Mouse (Mus musculus): ENCODE data around the gene Numb. TPM values are rescaled to one million over a fixed set of nuclear protein-coding genes. Genes with fewer than 3 reads are reported as not detected.
A peak's percentile ranks its signal among the peaks of the same experiment; 100 is the strongest.

Gene Numb
- polyA plus RNA-seq, 1 experiment from 2014 or later = 16.3 TPM

GRCm38 (mm10) chr12:83782669-83783068 is 139.1 kb downstream of the Numb start:
- 89% methylated on average over 10 of the region's 10 CpGs for WGBS
- ATAC-seq = no peak
- no peak overlapping the region for H3K9ac ChIP-seq (replicated peaks; ENCODE audit: low read depth, low read length)

DNA sequence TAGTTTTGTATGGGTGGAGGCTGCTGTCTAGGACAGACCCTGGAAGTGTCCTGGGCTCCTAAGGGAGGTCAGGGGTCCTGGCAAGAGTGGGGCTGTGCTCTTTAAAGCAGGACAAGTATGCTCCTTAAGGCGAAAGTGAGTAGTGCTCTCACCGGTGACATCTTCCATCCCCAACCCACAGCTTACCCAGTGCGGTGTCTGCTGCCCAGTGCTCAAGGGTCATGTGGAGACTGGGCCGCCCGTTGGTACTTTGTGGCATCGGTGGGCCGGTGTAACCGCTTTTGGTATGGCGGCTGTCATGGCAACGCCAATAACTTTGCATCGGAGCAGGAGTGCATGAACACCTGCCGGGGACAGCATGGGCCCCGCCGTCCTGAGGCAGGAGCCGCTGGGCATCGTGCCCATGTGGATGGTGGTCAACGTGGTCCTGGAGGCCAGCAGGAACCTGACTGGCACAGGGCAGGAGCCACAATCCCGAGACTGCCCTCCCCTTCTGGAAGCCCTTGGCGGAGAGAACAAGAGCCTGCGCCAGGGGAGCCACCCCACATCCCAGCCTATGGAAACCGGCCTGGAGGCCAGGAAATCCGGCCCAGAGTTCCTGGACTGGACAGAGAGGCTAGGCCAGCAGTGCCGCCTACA is 140.0 kb downstream of the Numb start:
- H3K4me1 ChIP-seq (replicated peaks; ENCODE audit: control insufficient read depth, insufficient read depth, low read length) = no peaks in the 10 kb centered on the region
- no peak overlapping the region for H3K4me2 ChIP-seq (ENCODE audit: low read length)
- no peaks in the 10 kb centered on the region for H3K9me3 ChIP-seq (ENCODE audit: control insufficient read depth, low read length)
- no peak for ATAC-seq
- 75% methylated on average over 23 of the region's 23 CpGs for WGBS
- no peak overlapping the region for H3K4me3 ChIP-seq (replicated peaks; ENCODE audit: low read length)
- no peak overlapping the region for H3K9ac ChIP-seq (replicated peaks; ENCODE audit: low read depth, low read length)
- H3K27ac ChIP-seq (ENCODE audit: low read length) = no peak overlapping the region
- no peaks in the 10 kb centered on the region for H3K27me3 ChIP-seq (replicated peaks; ENCODE audit: control insufficient read depth, insufficient read depth, low read length)
- H3K36me3 ChIP-seq (ENCODE audit: control insufficient read depth, insufficient read depth) = no peaks in the 10 kb centered on the region

More at GRCm38 (mm10) chr12:83782669-83783068, 139.1 kb downstream of the Numb start:
- no peaks in the 10 kb centered on the region for H3K27me3 ChIP-seq (replicated peaks; ENCODE audit: control insufficient read depth, insufficient read depth, low read length)
- H3K4me2 ChIP-seq (ENCODE audit: low read length) = no peak overlapping the region
- no peaks in the 10 kb centered on the region for H3K9me3 ChIP-seq (ENCODE audit: control insufficient read depth, low read length)
- H3K4me1 ChIP-seq (replicated peaks; ENCODE audit: control insufficient read depth, insufficient read depth, low read length) = no peaks in the 10 kb centered on the region
- no peak overlapping the region for H3K27ac ChIP-seq (ENCODE audit: low read length)
- no peak overlapping the region for H3K4me3 ChIP-seq (replicated peaks; ENCODE audit: low read length)
- H3K36me3 ChIP-seq (ENCODE audit: control insufficient read depth, insufficient read depth) = no peaks in the 10 kb centered on the region

GRCm38 (mm10) chr12:83781204-83781603 is 140.5 kb downstream of the Numb start:
- Histone ChIP-seq H3K4me2 (ENCODE audit: low read length) (no peak overlapping the region), H3K4me1 (replicated peaks; ENCODE audit: control insufficient read depth, insufficient read depth, low read length) (no peaks in the 10 kb centered on the region), H3K36me3 (ENCODE audit: control insufficient read depth, insufficient read depth) (no peaks in the 10 kb centered on the region), H3K27ac (ENCODE audit: low read length) (no peak overlapping the region), H3K9me3 (ENCODE audit: control insufficient read depth, low read length) (no peaks in the 10 kb centered on the region), H3K4me3 (replicated peaks; ENCODE audit: low read length) (no peak overlapping the region), H3K27me3 (replicated peaks; ENCODE audit: control insufficient read depth, insufficient read depth, low read length) (no peaks in the 10 kb centered on the region), H3K9ac (replicated peaks; ENCODE audit: low read depth, low read length) (no peak overlapping the region)
- WGBS = 75% methylated on average over 7 of the region's 7 CpGs
- no peak for ATAC-seq

DNA sequence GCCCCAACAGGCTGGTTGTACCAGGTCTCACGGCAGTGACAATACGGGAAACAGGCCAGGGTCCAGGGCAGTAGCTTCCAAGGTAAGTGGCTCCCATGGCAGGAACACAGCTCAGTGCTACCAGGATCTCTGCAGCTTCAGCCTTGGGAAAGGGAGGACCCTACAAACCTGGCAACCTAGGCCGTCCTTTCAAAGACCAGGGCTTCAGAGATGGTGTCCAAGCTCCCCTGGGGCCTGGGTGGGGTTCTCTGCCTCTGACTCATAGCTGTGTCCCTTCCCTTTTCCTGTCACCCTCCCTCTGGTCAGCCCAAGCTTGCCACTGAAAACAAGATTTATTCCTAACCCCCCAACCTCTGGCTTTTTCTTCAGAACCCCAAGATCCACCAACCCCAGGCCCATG is 141.6 kb downstream of the Numb start:
- Histone ChIP-seq H3K4me2 (ENCODE audit: low read length) (no peak overlapping the region), H3K36me3 (ENCODE audit: control insufficient read depth, insufficient read depth) (no peaks in the 10 kb centered on the region), H3K4me1 (replicated peaks; ENCODE audit: control insufficient read depth, insufficient read depth, low read length) (no peaks in the 10 kb centered on the region), H3K27ac (ENCODE audit: low read length) (no peak overlapping the region), H3K9ac (replicated peaks; ENCODE audit: low read depth, low read length) (no peak overlapping the region), H3K27me3 (replicated peaks; ENCODE audit: control insufficient read depth, insufficient read depth, low read length) (no peaks in the 10 kb centered on the region), H3K9me3 (ENCODE audit: control insufficient read depth, low read length) (no peaks in the 10 kb centered on the region), H3K4me3 (replicated peaks; ENCODE audit: low read length) (no peak overlapping the region)
- WGBS = 95% methylated on average over 3 of the region's 3 CpGs
- ATAC-seq = no peak

- H3K4me1 ChIP-seq (replicated peaks; ENCODE audit: control insufficient read depth, insufficient read depth, low read length) = no peaks in the 10 kb centered on the region
- 85% methylated on average over 7 of the region's 7 CpGs for WGBS
- ATAC-seq = no peak
Observed at GRCm38 (mm10) chr12:83776766-83777165, 145.0 kb downstream of the Numb start.

GRCm38 (mm10) chr12:83775621-83776020 is 146.1 kb downstream of the Numb start:
- WGBS = 58% methylated on average over 12 of the region's 12 CpGs

More at GRCm38 (mm10) chr12:83776766-83777165, 145.0 kb downstream of the Numb start:
- Histone ChIP-seq H3K27ac (ENCODE audit: low read length) (no peak overlapping the region), H3K36me3 (ENCODE audit: control insufficient read depth, insufficient read depth) (no peaks in the 10 kb centered on the region), H3K27me3 (replicated peaks; ENCODE audit: control insufficient read depth, insufficient read depth, low read length) (no peaks in the 10 kb centered on the region), H3K4me2 (ENCODE audit: low read length) (no peak overlapping the region), H3K9ac (replicated peaks; ENCODE audit: low read depth, low read length) (no peak overlapping the region), H3K4me3 (replicated peaks; ENCODE audit: low read length) (no peak overlapping the region), H3K9me3 (ENCODE audit: control insufficient read depth, low read length) (no peaks in the 10 kb centered on the region)

GRCm38 (mm10) chr12:83770418-83771256 is 151.1 kb downstream of the Numb start:
- Histone ChIP-seq H3K27me3 (replicated peaks; ENCODE audit: control insufficient read depth, insufficient read depth, low read length) (no peaks in the 10 kb centered on the region), H3K4me1 (replicated peaks; ENCODE audit: control insufficient read depth, insufficient read depth, low read length) (peaks cover 6% of the 10 kb centered on the region; the same call in 1 of the 2 replicates), H3K9ac (replicated peaks; ENCODE audit: low read depth, low read length) (no peak overlapping the region), H3K9me3 (ENCODE audit: control insufficient read depth, low read length) (no peaks in the 10 kb centered on the region), H3K27ac (ENCODE audit: low read length) (no peak overlapping the region), H3K4me3 (replicated peaks; ENCODE audit: low read length) (no peak overlapping the region), H3K36me3 (ENCODE audit: control insufficient read depth, insufficient read depth) (no peaks in the 10 kb centered on the region), H3K4me2 (ENCODE audit: low read length) (peak overlapping the region; percentile 3)
- peak; percentile 74 for ATAC-seq
- 5% methylated on average over 25 of the region's 25 CpGs for WGBS

More at GRCm38 (mm10) chr12:83775621-83776020, 146.1 kb downstream of the Numb start:
- Histone ChIP-seq H3K27ac (ENCODE audit: low read length) (no peak overlapping the region), H3K9me3 (ENCODE audit: control insufficient read depth, low read length) (no peaks in the 10 kb centered on the region), H3K4me3 (replicated peaks; ENCODE audit: low read length) (no peak overlapping the region), H3K4me1 (replicated peaks; ENCODE audit: control insufficient read depth, insufficient read depth, low read length) (peaks cover under 1% of the 10 kb centered on the region; the same call in 1 of the 2 replicates), H3K36me3 (ENCODE audit: control insufficient read depth, insufficient read depth) (no peaks in the 10 kb centered on the region), H3K4me2 (ENCODE audit: low read length) (no peak overlapping the region), H3K9ac (replicated peaks; ENCODE audit: low read depth, low read length) (no peak overlapping the region), H3K27me3 (replicated peaks; ENCODE audit: control insufficient read depth, insufficient read depth, low read length) (no peaks in the 10 kb centered on the region)
- ATAC-seq = no peak

GRCm38 (mm10) chr12:83768235-83768899 is 153.4 kb downstream of the Numb start:
- Histone ChIP-seq H3K4me2 (ENCODE audit: low read length) (no peak overlapping the region), H3K4me3 (replicated peaks; ENCODE audit: low read length) (no peak overlapping the region), H3K27ac (ENCODE audit: low read length) (no peak overlapping the region), H3K27me3 (replicated peaks; ENCODE audit: control insufficient read depth, insufficient read depth, low read length) (no peaks in the 10 kb centered on the region), H3K4me1 (replicated peaks; ENCODE audit: control insufficient read depth, insufficient read depth, low read length) (peaks cover 16% of the 10 kb centered on the region), H3K36me3 (ENCODE audit: control insufficient read depth, insufficient read depth) (no peaks in the 10 kb centered on the region), H3K9ac (replicated peaks; ENCODE audit: low read depth, low read length) (no peak overlapping the region), H3K9me3 (ENCODE audit: control insufficient read depth, low read length) (no peaks in the 10 kb centered on the region)
- WGBS = 87% methylated on average over 14 of the region's 14 CpGs
- ATAC-seq = no peak

DNA sequence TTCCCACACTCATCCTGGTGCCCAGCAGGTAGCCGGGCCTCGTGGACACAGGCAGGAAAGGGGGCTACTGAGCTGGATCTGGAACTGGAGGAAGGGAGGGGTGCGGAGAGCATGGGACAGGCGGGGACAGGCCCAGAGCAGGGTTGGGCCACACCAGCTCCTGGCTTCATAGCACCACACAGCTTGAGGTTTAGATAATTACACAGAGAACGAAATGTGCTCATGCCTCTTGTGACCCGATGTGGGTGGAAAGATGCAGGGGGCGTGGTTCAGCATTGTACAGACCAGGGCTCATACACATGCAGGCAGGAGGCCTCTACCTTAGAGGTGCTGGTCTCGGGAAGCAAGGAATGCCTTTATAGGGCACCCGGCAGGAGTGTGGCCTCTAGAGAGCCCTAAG is 153.9 kb downstream of the Numb start:
- H3K9me3 ChIP-seq (ENCODE audit: control insufficient read depth, low read length) = no peaks in the 10 kb centered on the region
- ATAC-seq = no peak
- H3K9ac ChIP-seq (replicated peaks; ENCODE audit: low read depth, low read length) = no peak overlapping the region
- no peak overlapping the region for H3K27ac ChIP-seq (ENCODE audit: low read length)
- H3K4me3 ChIP-seq (replicated peaks; ENCODE audit: low read length) = no peak overlapping the region
- H3K4me2 ChIP-seq (ENCODE audit: low read length) = no peak overlapping the region
- H3K27me3 ChIP-seq (replicated peaks; ENCODE audit: control insufficient read depth, insufficient read depth, low read length) = no peaks in the 10 kb centered on the region
- peaks cover 22% of the 10 kb centered on the region for H3K4me1 ChIP-seq (replicated peaks; ENCODE audit: control insufficient read depth, insufficient read depth, low read length)
- no peaks in the 10 kb centered on the region for H3K36me3 ChIP-seq (ENCODE audit: control insufficient read depth, insufficient read depth)
- WGBS = 64% methylated on average over 9 of the region's 9 CpGs
